Mouse (Mus musculus) kidney, adult 2 months (tissue): ENCODE results near the gene Desi1.

ENCODE experiments used
- CTCF ChIP-seq: fragments of 200-500 bp; conservative IDR thresholded peaks from 2 replicates; pipeline ENCODE4 v1.5.1; 2011; ENCODE audit warnings: low read depth, mild to moderate bottlenecking, control low read depth, low read length, moderate library complexity, mixed read lengths; ENCODE audit not compliant: insufficient read depth, insufficient read length
- POLR2A ChIP-seq: fragments of 200-500 bp; IDR thresholded peaks from one replicate; pipeline ENCODE4 v1.6.1; 2011; ENCODE audit warnings: low read depth, low read length, control low read depth

GRCm38 (mm10) chr15:81955414-81955813, 78.2 kb downstream of the Desi1 start:
- TF ChIP-seq POLR2A (no peak), CTCF (no peak)
